Comparison of ENCODE assay signal across 10 mouse cellular contexts in the genomic region with DNA sequence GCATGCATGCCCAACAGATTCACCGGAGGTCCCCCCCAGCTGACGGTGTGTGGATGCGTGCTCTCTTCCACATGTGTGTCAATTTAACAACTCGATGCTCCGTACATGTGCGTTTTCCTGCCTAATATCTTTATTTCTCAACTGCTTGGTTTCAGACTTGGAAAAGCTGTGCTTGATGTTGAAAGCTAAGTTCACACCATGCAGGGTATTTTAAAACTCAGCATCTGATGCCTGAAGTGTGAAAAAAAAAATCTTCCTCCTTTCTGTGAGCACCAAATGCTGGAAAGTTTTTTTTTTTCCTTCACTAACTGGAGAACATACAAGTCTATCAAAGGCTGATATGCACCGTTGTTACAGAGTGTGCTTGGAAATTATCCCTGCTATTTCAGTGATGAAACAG.
"Had no signal": no experiment of that assay in that cellular context is flagged by ENCODE, and none has a peak within 500 bp of the region (broad histone marks: within the 10 kb centered on the region; RNA-seq: fewer than 3 reads in every experiment).

No protein-coding gene starts in this region.

- H3K36me3 ChIP-seq: kidney, embryonic 15.5 days; limb, embryonic 12.5 days; liver, embryonic 13.5 days; midbrain, embryonic 13.5 days; stomach, embryonic 15.5 days had no signal

- ATAC-seq: midbrain, embryonic 13.5 days had no signal

- H3K4me2 ChIP-seq: kidney, embryonic 15.5 days; limb, embryonic 12.5 days; liver, embryonic 13.5 days; midbrain, embryonic 13.5 days; stomach, embryonic 15.5 days had no signal

- DNase-seq: kidney, adult 2 months; kidney, postnatal 14 days; liver; liver, embryonic 13.5 days; lung, adult 18-20 months; thymus, postnatal 36 days had no signal

- H3K9ac ChIP-seq: kidney, embryonic 15.5 days; limb, embryonic 12.5 days; liver, embryonic 13.5 days; midbrain, embryonic 13.5 days; stomach, embryonic 15.5 days had no signal

- H3K4me1 ChIP-seq: kidney, embryonic 15.5 days; liver, embryonic 13.5 days; midbrain, embryonic 13.5 days; stomach, embryonic 15.5 days had no signal

- H3K4me3 ChIP-seq: kidney, embryonic 15.5 days; limb, embryonic 12.5 days; liver, embryonic 13.5 days; midbrain, embryonic 13.5 days; stomach, embryonic 15.5 days had no signal

- H3K27me3 ChIP-seq: kidney, embryonic 15.5 days; liver, embryonic 13.5 days; midbrain, embryonic 13.5 days; stomach, embryonic 15.5 days had no signal

- H3K9me3 ChIP-seq: kidney, embryonic 15.5 days; limb, embryonic 12.5 days; liver, embryonic 13.5 days; midbrain, embryonic 13.5 days; stomach, embryonic 15.5 days had no signal

- H3K27ac ChIP-seq: kidney, embryonic 15.5 days; limb, embryonic 12.5 days; liver, embryonic 13.5 days; midbrain, embryonic 13.5 days; stomach, embryonic 15.5 days had no signal
